Mouse (Mus musculus) testis, adult 2 months (tissue): ENCODE data around the gene Rbp7.

Experiments
- CTCF ChIP-seq: fragments of 200-500 bp; IDR thresholded peaks from 2 replicates; pipeline ENCODE4 v1.5.1; 2012; ENCODE audit warnings: low read depth, mild to moderate bottlenecking, inconsistent platforms, low read length, moderate library complexity; ENCODE audit not compliant: control insufficient read depth, insufficient read depth, insufficient replicate concordance
- POLR2A ChIP-seq: fragments of 200-500 bp; IDR thresholded peaks from 2 replicates; pipeline ENCODE4 v1.6.1; 2012; ENCODE audit warnings: low read depth, mild to moderate bottlenecking, inconsistent platforms, low read length, moderate library complexity; ENCODE audit not compliant: control insufficient read depth

- TF ChIP-seq POLR2A, result no peak
- no peak for TF ChIP-seq CTCF
Observed at GRCm38 (mm10) chr4:149446309-149446708, 8.5 kb downstream of the Rbp7 start.
